Mouse (Mus musculus): ENCODE data around the gene Grip1. TPM values are rescaled to one million over a fixed set of nuclear protein-coding genes. Genes with fewer than 3 reads are reported as not detected.

Grip1 gene
- polyA plus RNA-seq, 1 experiment from 2014 or later: 3.8 TPM

- DNase-seq (ENCODE audit: low spot score): no peak
- no peaks in the 10 kb centered on the region for H3K9me3 ChIP-seq
- WGBS: 93% methylated on average over 5 of the region's 5 CpGs
- no peaks in the 10 kb centered on the region for H3K27me3 ChIP-seq (replicated peaks; ENCODE audit: low read depth, poor library complexity, severe bottlenecking)
- no peak overlapping the region for H3K27ac ChIP-seq (replicated peaks)
- H3K4me3 ChIP-seq: no peak overlapping the region
- peaks cover 11% of the 10 kb centered on the region for H3K4me1 ChIP-seq
- no peaks in the 10 kb centered on the region for H3K36me3 ChIP-seq (replicated peaks)
Observed at GRCm38 (mm10) chr10:119808384-119808783, 354.8 kb downstream of the Grip1 start.

GRCm38 (mm10) chr10:119814087-119814486 is 360.5 kb downstream of the Grip1 start:
- no peaks in the 10 kb centered on the region for H3K36me3 ChIP-seq (replicated peaks)
- no peak for DNase-seq (ENCODE audit: low spot score)
- WGBS: 77% methylated on average over 4 of the region's 4 CpGs
- H3K4me1 ChIP-seq: peaks cover 17% of the 10 kb centered on the region
- H3K4me3 ChIP-seq: no peak overlapping the region
- no peak overlapping the region for H3K27ac ChIP-seq (replicated peaks)
- no peaks in the 10 kb centered on the region for H3K9me3 ChIP-seq
- H3K27me3 ChIP-seq (replicated peaks; ENCODE audit: low read depth, poor library complexity, severe bottlenecking): no peaks in the 10 kb centered on the region

- H3K9me3 ChIP-seq: no peaks in the 10 kb centered on the region
- H3K27me3 ChIP-seq (replicated peaks; ENCODE audit: low read depth, poor library complexity, severe bottlenecking): no peaks in the 10 kb centered on the region
- 63% methylated on average over 5 of the region's 5 CpGs for WGBS
- peaks cover 26% of the 10 kb centered on the region for H3K4me1 ChIP-seq
- H3K4me3 ChIP-seq: no peak overlapping the region
- H3K36me3 ChIP-seq (replicated peaks): no peaks in the 10 kb centered on the region
- DNase-seq (ENCODE audit: low spot score): no peak
- no peak overlapping the region for H3K27ac ChIP-seq (replicated peaks)
Observed at GRCm38 (mm10) chr10:119816001-119816400, 362.4 kb downstream of the Grip1 start.

GRCm38 (mm10) chr10:119818381-119818780 is 364.8 kb downstream of the Grip1 start:
- no peaks in the 10 kb centered on the region for H3K27me3 ChIP-seq (replicated peaks; ENCODE audit: low read depth, poor library complexity, severe bottlenecking)
- DNase-seq (ENCODE audit: low spot score): no peak

GRCm38 (mm10) chr10:119819102-119819681 is 365.6 kb downstream of the Grip1 start:
- Histone ChIP-seq H3K4me3 (peak overlapping the region; percentile 40), H3K36me3 (replicated peaks) (no peaks in the 10 kb centered on the region), H3K9me3 (no peaks in the 10 kb centered on the region), H3K27me3 (replicated peaks; ENCODE audit: low read depth, poor library complexity, severe bottlenecking) (no peaks in the 10 kb centered on the region), H3K27ac (replicated peaks) (peak overlapping the region; percentile 30; the same call in 1 of the 2 replicates), H3K4me1 (peaks cover 30% of the 10 kb centered on the region)
- DNase-seq (ENCODE audit: low spot score): peak; percentile 30
- WGBS: 41% methylated on average over 17 of the region's 17 CpGs

More at GRCm38 (mm10) chr10:119818381-119818780, 364.8 kb downstream of the Grip1 start:
- 52% methylated on average over 5 of the region's 5 CpGs for WGBS
- Histone ChIP-seq H3K27ac (replicated peaks) (no peak overlapping the region), H3K4me3 (no peak overlapping the region), H3K4me1 (peaks cover 26% of the 10 kb centered on the region), H3K9me3 (no peaks in the 10 kb centered on the region), H3K36me3 (replicated peaks) (no peaks in the 10 kb centered on the region)

GRCm38 (mm10) chr10:119819740-119820139 is 366.1 kb downstream of the Grip1 start:
- DNase-seq (ENCODE audit: low spot score): no peak
- peaks cover 34% of the 10 kb centered on the region for H3K4me1 ChIP-seq
- H3K9me3 ChIP-seq: no peaks in the 10 kb centered on the region
- H3K4me3 ChIP-seq: peak overlapping the region; percentile 40; the same call in 1 of the 2 replicates
- 42% methylated on average over 5 of the region's 5 CpGs for WGBS
- H3K27me3 ChIP-seq (replicated peaks; ENCODE audit: low read depth, poor library complexity, severe bottlenecking): no peaks in the 10 kb centered on the region
- no peaks in the 10 kb centered on the region for H3K36me3 ChIP-seq (replicated peaks)
- H3K27ac ChIP-seq (replicated peaks): no peak overlapping the region

GRCm38 (mm10) chr10:119820428-119820827 is 366.8 kb downstream of the Grip1 start:
- WGBS: 63% methylated on average over 4 of the region's 4 CpGs
- no peak for DNase-seq (ENCODE audit: low spot score)
- Histone ChIP-seq H3K4me1 (peaks cover 34% of the 10 kb centered on the region), H3K9me3 (no peaks in the 10 kb centered on the region), H3K4me3 (no peak overlapping the region), H3K27me3 (replicated peaks; ENCODE audit: low read depth, poor library complexity, severe bottlenecking) (no peaks in the 10 kb centered on the region), H3K36me3 (replicated peaks) (no peaks in the 10 kb centered on the region), H3K27ac (replicated peaks) (no peak overlapping the region)

DNA sequence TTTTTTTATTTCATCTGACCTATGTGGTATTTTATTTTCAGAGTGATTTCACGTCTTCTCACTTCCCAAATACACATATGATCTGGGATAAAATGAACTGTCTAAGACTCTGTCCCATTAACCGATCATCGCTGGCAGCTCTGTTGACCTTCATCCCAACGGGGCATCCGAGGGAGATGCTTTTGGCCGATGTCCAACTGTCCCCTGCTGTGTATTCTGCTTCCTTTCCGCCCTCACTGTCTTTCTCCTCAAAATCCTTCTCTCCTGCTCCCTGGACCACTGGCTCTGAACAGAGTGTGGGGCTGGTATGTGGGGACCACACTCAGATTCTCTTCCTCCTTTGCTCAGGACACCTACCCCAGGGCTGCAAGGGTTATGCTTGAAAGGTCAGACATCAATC is 370.1 kb downstream of the Grip1 start:
- DNase-seq (ENCODE audit: low spot score): no peak
- no peak overlapping the region for H3K27ac ChIP-seq (replicated peaks)
- peaks cover 25% of the 10 kb centered on the region for H3K4me1 ChIP-seq
- no peaks in the 10 kb centered on the region for H3K27me3 ChIP-seq (replicated peaks; ENCODE audit: low read depth, poor library complexity, severe bottlenecking)
- H3K4me3 ChIP-seq: no peak overlapping the region
- H3K36me3 ChIP-seq (replicated peaks): no peaks in the 10 kb centered on the region
- 73% methylated on average over 7 of the region's 7 CpGs for WGBS
- H3K9me3 ChIP-seq: no peaks in the 10 kb centered on the region

- Histone ChIP-seq H3K4me3 (no peak overlapping the region), H3K4me1 (peaks cover 17% of the 10 kb centered on the region), H3K36me3 (replicated peaks) (no peaks in the 10 kb centered on the region), H3K27me3 (replicated peaks; ENCODE audit: low read depth, poor library complexity, severe bottlenecking) (no peaks in the 10 kb centered on the region), H3K9me3 (no peaks in the 10 kb centered on the region), H3K27ac (replicated peaks) (no peak overlapping the region)
- WGBS: 71% methylated on average over 11 of the region's 11 CpGs
- no peak for DNase-seq (ENCODE audit: low spot score)
Observed at GRCm38 (mm10) chr10:119824521-119824920, 370.9 kb downstream of the Grip1 start.

- no peak overlapping the region for H3K27ac ChIP-seq (replicated peaks)
- H3K36me3 ChIP-seq (replicated peaks): no peaks in the 10 kb centered on the region; the same call in 1 of the 2 replicates
- DNase-seq (ENCODE audit: low spot score): no peak
- H3K27me3 ChIP-seq (replicated peaks; ENCODE audit: low read depth, poor library complexity, severe bottlenecking): no peaks in the 10 kb centered on the region
- H3K4me3 ChIP-seq: no peak overlapping the region
- peaks cover 4% of the 10 kb centered on the region; the same call in 1 of the 2 replicates for H3K4me1 ChIP-seq
- peaks cover 11% of the 10 kb centered on the region for H3K9me3 ChIP-seq
- WGBS: 84% methylated on average over 6 of the region's 6 CpGs
Observed at GRCm38 (mm10) chr10:119830388-119830956, 376.8 kb downstream of the Grip1 start.

GRCm38 (mm10) chr10:119831086-119831485 is 377.5 kb downstream of the Grip1 start:
- no peak overlapping the region for H3K27ac ChIP-seq (replicated peaks)
- no peak overlapping the region for H3K4me3 ChIP-seq
- H3K27me3 ChIP-seq (replicated peaks; ENCODE audit: low read depth, poor library complexity, severe bottlenecking): no peaks in the 10 kb centered on the region
- no peaks in the 10 kb centered on the region; the same call in 1 of the 2 replicates for H3K36me3 ChIP-seq (replicated peaks)
- H3K9me3 ChIP-seq: peaks cover 11% of the 10 kb centered on the region
- no peak for DNase-seq (ENCODE audit: low spot score)
- WGBS: 85% methylated on average over 1 of the region's 1 CpGs
- H3K4me1 ChIP-seq: no peaks in the 10 kb centered on the region

- H3K4me3 ChIP-seq: no peak overlapping the region
- no peak for DNase-seq (ENCODE audit: low spot score)
- H3K4me1 ChIP-seq: no peaks in the 10 kb centered on the region
- H3K36me3 ChIP-seq (replicated peaks): no peaks in the 10 kb centered on the region; the same call in 1 of the 2 replicates
- H3K9me3 ChIP-seq: peaks cover 11% of the 10 kb centered on the region
- H3K27me3 ChIP-seq (replicated peaks; ENCODE audit: low read depth, poor library complexity, severe bottlenecking): no peaks in the 10 kb centered on the region
- 81% methylated on average over 5 of the region's 5 CpGs for WGBS
- no peak overlapping the region for H3K27ac ChIP-seq (replicated peaks)
Observed at GRCm38 (mm10) chr10:119833334-119833733, 379.7 kb downstream of the Grip1 start.

DNA sequence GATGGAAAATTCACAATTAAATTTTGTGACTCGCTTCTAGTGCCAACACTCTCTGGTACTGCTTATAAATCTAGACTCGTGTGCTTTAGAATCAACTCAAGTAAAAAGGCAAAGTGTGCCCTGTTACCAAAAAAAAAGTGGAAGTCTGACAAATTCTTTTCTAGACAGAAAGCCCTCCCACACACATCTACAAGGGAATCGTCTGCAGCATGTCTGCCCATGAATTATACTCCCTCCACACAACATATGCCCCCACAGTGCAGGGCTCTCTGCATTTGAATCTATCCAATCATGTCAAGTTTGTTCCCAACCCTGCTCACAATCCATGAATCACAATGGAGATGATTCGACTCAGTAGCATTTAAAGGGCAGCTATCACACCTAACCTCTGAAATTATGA is 380.5 kb downstream of the Grip1 start:
- H3K27me3 ChIP-seq (replicated peaks; ENCODE audit: low read depth, poor library complexity, severe bottlenecking): no peaks in the 10 kb centered on the region
- WGBS: 86% methylated on average over 4 of the region's 4 CpGs
- H3K36me3 ChIP-seq (replicated peaks): no peaks in the 10 kb centered on the region; the same call in 1 of the 2 replicates
- H3K4me1 ChIP-seq: no peaks in the 10 kb centered on the region
- H3K9me3 ChIP-seq: peaks cover 11% of the 10 kb centered on the region
- no peak for DNase-seq (ENCODE audit: low spot score)
- H3K4me3 ChIP-seq: no peak overlapping the region
- no peak overlapping the region for H3K27ac ChIP-seq (replicated peaks)

All from embryonic facial prominence, embryonic 10.5 days (tissue).